Mouse (Mus musculus): ENCODE measurements around the gene Rbms1.

The Rbms1 gene

GRCm38 (mm10) chr2:60962671-60963421 lies at the start of gene Rbms1:
Rbms1 (minus strand) TSS chr2:60963192.
- DNase-seq: peak; percentile 15

- no peak for DNase-seq
These were observed 49.3 kb upstream of the Rbms1 start for GRCm38 (mm10) chr2:61012249-61012828.

- no peak for DNase-seq
These were observed 23.3 kb upstream of the Rbms1 start for GRCm38 (mm10) chr2:60986286-60986685.

- no peak for DNase-seq
These were observed 15.7 kb upstream of the Rbms1 start for GRCm38 (mm10) chr2:60978538-60979313.

GRCm38 (mm10) chr2:60972189-60972814 lies 9.3 kb upstream of the Rbms1 start:
- DNase-seq: no peak

GRCm38 (mm10) chr2:60963616-60964015 lies 624 bp upstream of the Rbms1 start:
- DNase-seq: no peak

- no peak for DNase-seq
These were observed 856 bp downstream of the Rbms1 start for GRCm38 (mm10) chr2:60962001-60962670.

GRCm38 (mm10) chr2:60961281-60961680 lies 1.7 kb downstream of the Rbms1 start:
- DNase-seq: no peak

- no peak for DNase-seq
These were observed 14.8 kb downstream of the Rbms1 start for GRCm38 (mm10) chr2:60948241-60948640.

GRCm38 (mm10) chr2:60947817-60948216 lies 15.2 kb downstream of the Rbms1 start:
- DNase-seq: no peak

- no peak for DNase-seq
These were observed 22.5 kb downstream of the Rbms1 start for GRCm38 (mm10) chr2:60940454-60940961.

- no peak for DNase-seq
These were observed 23.0 kb downstream of the Rbms1 start for GRCm38 (mm10) chr2:60939957-60940356.

- no peak for DNase-seq
These were observed 26.1 kb downstream of the Rbms1 start for GRCm38 (mm10) chr2:60936910-60937309.

- DNase-seq: no peak
These were observed 34.0 kb downstream of the Rbms1 start for GRCm38 (mm10) chr2:60928948-60929347.

GRCm38 (mm10) chr2:60927906-60928775 lies 34.9 kb downstream of the Rbms1 start:
- no peak for DNase-seq

- no peak for DNase-seq
These were observed 37.9 kb downstream of the Rbms1 start for GRCm38 (mm10) chr2:60925063-60925462.

GRCm38 (mm10) chr2:60923756-60924544 lies 39.0 kb downstream of the Rbms1 start:
- no peak for DNase-seq

GRCm38 (mm10) chr2:60923111-60923510 lies 39.9 kb downstream of the Rbms1 start:
- DNase-seq: no peak

GRCm38 (mm10) chr2:60922351-60922750 lies 40.6 kb downstream of the Rbms1 start:
- no peak for DNase-seq

GRCm38 (mm10) chr2:60920076-60920475 lies 42.9 kb downstream of the Rbms1 start:
- no peak for DNase-seq

- no peak for DNase-seq
These were observed 44.6 kb downstream of the Rbms1 start for GRCm38 (mm10) chr2:60918401-60918800.
